Mouse (Mus musculus) stomach, adult 2 months (tissue): Measurements from ENCODE around the gene Col24a1. TPM values are rescaled to one million over a fixed set of nuclear protein-coding genes. Genes with fewer than 3 reads are reported as not detected.

Source experiments
- polyA plus RNA-seq: library from polyadenylated mRNA; depleted of rRNA; stranded (reverse); fragments of >200 nt; gene quantifications from 2 replicates; pipeline ENCODE4 v1.2.3, GENCODE M21; 2012; rRNA removed

The Col24a1 gene
- 0.05 and 0.17 TPM in 2 replicates for polyA plus RNA-seq

GRCm38 (mm10) chr3:145292337-145293134 is at the start of gene Col24a1:
Gene Col24a1 (plus strand): TSS chr3:145292472.

GRCm38 (mm10) chr3:145575743-145576481 is 283.6 kb downstream of the Col24a1 start, which contains the start of gene Znhit6:
Gene Znhit6 (plus strand): TSS chr3:145576205.

Other genes with a start within 250 kb of the Col24a1 start
- 0.55 and 0.82 TPM in 2 replicates for gene Clca2, start 193.0 kb upstream of the Col24a1 start, polyA plus RNA-seq
- gene Odf2l, start 173.9 kb upstream of the Col24a1 start, polyA plus RNA-seq = 0.67 and 0.70 TPM in 2 replicates